Mouse (Mus musculus): ENCODE data around the gene Gm20517.

DNA sequence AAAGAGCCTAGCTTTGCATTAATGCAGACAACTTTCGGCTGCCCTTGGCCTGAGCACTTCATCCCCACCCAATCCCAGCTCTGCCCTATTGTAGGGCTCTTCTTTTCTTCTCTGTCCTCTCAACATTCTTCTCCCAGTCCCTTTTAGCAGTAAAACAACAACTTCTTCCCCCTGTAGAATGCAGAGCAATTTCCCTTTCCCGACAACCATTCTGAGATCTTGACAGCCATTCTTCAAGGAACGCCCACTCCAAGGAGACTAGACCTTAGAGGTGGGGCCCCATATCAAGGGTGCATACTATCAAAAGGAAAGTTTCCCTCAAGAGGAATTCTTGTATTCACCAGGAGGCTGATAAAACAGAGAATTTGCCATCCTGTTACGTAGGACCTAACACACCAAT is 37.6 kb downstream of the Gm20517 start:
- no peak for TF ChIP-seq CTCF (IDR thresholded peaks at IDR 0.05; ENCODE audit: low read depth, low read length)
- 0 out of 2 replicates have a peak, but pooled peaks have one; percentile 40 for TF ChIP-seq EP300 (IDR thresholded peaks at IDR 0.05; ENCODE audit: insufficient read depth, low read depth, low read length)
- no peak for TF ChIP-seq POLR2A (IDR thresholded peaks at IDR 0.05; ENCODE audit: insufficient read depth, low read length)
